Mouse (Mus musculus) spleen, postnatal 4 days (tissue): ENCODE results near the gene Sec22c.

Experiments used
- DNase-seq, 2 experiments: peaks; one replicate each; pipeline ENCODE4 v3.0.0; 2022; ENCODE audit warnings: low spot score in 2 of 2

Sec22c gene

DNA sequence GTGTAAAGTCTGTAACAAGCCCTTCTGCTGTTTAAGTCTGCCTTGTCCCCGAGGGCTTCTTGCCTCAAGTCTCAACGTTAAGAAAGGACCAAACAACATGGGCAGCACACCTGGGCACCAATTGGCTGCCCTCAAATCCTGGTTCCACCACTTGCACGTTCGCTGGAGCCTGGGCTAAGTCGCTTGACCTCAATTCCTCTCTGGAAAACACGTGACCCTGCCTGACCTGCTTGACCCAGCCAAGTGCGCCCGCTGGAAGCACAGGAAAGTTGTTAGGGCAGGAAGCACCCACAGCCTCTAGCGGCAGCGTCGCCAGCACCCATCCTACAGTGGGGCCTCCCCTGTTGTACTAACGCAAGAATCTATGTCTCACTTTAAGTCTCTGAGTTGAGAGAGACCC is 10.6 kb downstream of the Sec22c start:
- no peak for DNase-seq

DNA sequence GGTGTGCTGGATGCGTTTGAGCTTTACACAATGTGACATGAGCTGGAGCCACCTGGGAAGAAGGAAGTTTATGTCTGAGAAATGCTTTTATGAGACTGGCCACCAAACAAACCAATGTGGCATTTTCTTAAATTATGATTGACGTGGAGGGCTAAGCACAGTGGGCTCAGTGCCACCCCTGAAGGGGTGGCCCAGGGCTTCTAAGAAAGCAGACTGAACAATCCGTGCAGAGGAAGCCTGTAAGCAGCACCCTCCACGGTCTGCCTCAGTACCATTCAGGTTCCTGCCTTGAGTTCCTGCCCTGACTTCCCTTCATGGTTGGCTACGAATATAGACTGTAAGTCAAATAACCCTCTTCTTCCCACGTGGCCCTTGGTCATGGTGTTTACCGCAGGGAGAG is 14.6 kb downstream of the Sec22c start:
- no peak for DNase-seq

DNA sequence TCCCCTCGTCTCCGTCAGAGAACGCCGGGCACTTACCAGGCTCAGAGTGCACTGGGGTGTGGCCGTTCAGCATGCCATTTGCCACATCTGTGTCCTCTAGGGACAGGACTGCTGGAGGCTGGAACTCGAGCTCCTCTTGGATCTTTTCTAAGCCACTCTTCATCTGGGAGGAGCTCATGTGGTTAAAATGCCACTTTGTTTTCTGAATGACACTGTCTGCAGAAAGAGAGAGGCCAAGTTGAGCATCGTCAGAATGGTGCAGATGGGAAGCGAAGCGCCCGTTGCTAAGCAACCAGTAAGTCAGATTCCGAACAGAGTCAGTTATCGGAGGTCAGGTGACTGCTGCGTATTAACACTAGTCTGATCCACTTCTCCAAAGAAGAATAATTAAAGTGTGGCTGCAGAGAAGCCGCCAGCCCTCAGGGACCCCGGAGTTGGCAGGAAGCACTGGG is 15.1 kb downstream of the Sec22c start:
- DNase-seq = no peak

DNA sequence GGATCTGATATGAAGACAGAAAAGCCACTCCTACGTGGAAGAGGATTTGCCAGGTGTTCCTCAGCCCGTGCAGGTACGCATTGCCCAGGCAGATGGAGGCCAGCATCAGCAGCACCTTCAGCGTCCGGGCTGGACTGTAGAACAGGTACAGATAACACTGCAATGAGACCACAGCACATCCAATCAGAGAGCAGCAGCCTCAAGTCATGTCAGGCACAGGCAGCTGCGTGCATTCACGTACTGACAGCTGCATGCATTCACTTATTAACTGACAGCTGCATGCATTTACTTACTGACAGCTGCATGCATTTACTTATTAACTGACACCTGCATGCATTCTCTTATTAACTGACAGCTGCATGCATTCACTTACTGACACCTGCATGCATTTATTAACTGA is 20.6 kb downstream of the Sec22c start:
- no peak for DNase-seq

DNA sequence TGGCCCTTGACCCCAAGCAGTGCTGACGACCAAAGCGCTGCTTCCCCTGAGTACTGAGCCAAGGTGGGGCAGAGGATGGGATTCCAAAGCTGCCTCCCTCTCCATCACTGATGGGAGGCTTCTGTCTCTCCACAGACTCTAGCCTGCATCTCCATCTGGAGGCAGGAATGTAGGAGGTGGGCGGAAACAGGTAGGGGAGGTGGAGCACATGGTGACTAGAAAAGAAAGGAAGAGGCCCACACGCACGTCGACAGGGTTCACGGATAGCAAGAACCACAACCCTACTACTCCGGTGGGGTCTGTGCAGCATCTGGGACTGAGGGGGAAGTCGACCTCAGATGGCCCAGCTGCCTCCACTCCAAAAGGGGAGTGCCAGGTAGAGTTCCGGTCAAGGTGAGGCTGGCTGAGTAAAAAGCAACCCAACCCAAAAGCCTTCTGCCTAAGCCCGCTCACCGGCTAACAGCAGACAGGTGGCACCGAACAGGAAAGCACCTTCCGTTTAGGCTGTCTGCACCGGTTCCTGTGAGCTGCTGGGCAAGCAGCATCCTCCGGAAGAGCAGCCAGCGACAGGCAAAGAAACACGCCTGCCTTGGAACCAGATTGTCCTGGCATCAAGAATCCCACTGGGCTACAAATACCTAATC is 23.1 kb downstream of the Sec22c start:
- no peak for DNase-seq

DNA sequence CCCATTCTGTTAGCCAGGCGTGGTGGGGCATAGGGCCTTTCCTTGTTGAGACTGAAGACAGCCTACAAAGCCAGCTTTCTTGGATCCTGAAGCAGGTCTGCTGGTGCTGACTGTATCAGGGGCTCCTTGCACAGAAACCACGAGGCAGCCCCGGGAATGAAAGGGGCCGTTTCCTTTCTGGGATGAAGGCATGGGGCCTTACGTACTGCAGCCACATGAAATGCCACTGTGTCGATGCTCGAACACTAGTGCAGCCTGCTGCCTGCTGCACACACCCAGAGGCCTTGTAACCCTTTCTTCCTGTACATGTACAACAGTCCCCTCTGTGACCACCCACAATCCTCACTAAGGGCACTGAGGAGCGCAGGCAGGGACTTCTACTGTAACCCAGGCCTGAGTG is 24.1 kb downstream of the Sec22c start:
- no peak for DNase-seq

DNA sequence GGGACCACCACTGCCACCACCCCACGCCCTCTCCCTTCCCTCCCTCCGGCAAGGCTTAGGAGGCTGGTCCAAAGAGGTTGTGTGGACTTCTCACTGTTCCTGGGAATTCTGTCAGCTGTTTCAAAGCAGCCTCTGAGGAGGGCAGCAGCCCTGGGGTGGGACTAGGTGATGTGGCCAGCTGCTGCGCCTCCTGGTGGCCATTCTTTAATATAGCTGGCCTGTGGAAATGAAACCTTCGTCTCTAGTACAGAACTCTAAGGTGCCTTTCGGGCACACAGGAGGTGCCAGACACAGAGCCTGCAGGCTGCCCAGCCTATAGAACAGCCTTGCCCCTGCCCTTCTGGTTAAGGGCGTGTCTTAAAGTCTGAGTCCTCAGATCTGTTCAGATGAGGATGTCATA is 25.7 kb downstream of the Sec22c start:
- peak; percentile 35 to 75 for DNase-seq

DNA sequence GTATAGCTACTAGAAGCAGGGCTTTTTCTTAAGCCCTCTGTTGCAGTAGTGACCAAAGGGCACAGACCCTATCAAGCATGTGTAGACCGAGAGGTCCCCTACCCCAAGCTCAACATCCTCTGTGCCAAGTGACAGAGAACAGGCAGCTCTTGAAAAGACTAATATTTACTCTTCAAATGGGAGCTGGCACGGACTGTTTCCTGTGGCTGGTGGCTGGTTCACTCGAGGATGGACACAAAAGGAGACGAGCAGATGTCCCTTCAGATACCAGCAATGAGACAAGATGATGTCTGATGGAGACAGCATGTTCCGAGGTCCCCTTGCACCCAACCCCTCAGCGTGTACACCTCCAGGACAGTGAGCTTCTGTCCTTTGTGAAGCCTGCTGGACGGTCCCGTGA is 27.8 kb downstream of the Sec22c start:
- no peak for DNase-seq

DNA sequence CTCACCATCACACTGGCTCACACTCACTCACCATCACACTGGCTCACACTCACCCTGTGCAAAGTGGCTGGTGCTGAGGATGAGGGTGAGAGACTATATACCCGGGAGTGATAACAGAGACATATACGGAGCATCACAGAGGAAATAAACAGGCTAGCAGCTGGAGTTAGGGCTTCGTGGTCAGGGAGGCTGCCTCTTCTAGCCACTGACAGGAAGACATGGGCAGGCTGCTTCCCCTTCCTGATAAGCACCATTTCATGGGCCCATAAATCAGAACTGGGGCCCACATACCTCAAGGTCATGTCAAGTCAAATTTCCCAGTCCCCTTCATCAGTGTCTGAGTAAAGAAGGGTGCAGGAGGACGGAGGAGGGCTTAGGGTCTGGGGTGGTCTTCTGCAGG is 28.2 kb downstream of the Sec22c start:
- DNase-seq = no peak

DNA sequence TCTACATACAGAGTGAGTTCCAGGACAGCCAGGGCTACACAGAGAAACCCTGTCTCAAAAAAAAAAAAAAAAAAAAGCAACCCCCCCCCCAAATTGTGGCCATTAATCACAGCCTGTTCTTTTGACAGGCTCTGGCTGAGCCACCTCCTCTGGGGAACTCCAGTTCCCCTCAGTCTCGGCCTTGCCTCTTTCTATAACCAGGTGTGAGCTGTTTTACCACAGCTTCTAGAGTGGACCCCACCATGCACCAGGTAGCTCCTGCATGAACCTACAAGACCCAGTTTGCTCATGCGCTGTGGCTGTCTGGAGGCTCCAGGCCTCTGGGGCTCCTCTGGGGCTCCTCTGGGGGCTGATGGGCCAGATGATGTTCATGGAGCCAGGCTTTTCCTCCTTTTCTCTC is 29.7 kb downstream of the Sec22c start:
- no peak for DNase-seq

DNA sequence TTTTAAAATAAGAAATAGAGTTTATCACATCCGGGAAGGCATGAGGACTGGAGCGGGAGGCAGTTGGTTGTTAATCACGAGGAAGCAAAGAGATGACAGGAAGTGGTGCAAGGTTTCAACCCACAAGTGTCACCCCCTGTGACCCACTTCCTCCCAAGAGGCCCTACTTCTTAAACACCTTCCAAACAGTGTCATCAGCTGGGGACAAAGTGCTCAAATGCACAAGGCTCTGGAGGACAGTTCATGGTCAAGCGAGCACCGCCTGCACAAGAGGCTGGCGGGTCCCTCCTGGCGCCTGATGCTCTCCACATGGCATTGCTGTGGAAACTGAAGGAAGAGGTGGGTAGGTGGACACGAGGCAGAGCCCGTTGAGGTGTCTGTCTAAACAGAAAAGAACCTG is 30.3 kb downstream of the Sec22c start:
- DNase-seq = peak; percentile 41 to 73

DNA sequence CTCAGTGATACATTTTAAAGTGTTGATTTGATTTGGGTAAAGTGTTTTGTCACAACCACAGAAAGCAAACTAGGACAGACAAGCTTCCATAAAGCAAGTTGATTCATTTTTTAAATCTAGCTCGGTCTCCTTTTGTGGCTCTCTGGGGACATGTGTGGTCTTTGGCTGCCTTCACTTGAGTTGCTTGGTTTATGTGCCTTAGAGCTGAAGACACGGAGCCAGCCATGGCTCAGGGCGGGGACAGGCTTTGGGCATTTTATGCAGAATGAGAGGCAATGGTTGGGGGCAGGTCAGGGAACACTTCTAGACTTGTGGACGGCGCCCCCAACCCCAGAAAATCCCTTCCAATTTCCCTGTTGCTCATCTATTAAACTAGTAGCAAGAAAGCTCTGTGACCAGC is 31.6 kb downstream of the Sec22c start:
- no peak for DNase-seq

DNA sequence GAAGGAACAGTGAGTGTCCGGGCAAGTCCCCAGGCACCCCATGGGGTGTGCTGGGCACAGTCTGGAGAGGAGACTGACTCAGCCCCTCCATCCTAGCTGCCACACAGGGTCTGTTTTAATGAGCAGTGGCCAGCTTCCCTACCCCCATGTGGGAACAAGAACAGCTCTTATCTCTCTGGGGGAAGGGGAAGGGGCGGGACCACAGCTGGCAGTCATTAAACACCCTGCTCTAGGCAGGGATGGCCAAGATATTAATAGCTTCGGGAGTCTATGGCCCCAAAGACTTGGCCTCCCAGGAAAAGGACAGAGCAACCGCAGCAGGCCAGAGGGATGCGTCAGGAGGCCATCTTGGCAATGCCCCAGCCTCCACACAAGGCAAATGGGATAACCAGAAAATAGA is 33.0 kb downstream of the Sec22c start:
- no peak for DNase-seq

DNA sequence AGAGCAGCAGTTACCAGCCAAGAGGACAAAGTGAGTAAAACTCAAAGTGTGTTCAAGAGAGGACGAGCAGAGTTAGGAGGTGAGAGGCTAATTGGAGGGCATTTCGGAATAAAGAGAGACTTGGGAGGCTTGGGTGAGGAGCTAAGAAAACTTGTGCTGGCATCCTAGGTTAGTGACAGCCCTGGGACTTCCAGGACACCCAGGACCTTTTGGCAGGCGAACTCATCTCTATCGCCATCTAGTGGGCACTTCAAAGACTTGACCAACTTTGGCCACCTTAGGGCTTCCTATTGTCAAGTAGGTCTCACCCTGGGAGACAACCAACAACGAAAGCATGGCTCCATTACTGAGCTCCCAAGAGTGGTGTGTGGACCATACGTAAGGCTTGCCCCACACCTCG is 34.0 kb downstream of the Sec22c start:
- peak in 1 of 2 experiments; percentile 67 for DNase-seq

DNA sequence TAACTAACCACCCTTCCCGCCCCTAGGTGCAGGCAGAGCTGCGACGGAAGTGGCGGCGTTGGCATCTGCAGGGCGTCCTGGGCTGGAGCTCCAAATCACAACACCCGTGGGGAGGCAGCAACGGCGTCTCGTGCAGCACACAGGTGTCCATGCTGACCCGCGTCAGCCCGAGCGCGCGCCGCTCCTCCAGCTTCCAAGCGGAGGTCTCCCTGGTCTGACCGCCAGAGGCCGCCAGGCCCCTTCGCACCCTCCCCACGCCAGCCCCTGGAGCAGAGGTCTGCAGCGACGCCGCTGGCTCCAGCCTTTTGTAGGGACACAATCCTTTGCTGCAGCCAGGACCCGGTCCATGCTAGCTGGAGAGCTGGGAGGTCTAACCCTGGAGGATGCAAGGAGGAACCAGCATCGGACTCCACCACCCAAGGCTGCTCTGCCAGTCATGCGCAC is 35.9 kb downstream of the Sec22c start:
- DNase-seq = peak; percentile 45 to 80

DNA sequence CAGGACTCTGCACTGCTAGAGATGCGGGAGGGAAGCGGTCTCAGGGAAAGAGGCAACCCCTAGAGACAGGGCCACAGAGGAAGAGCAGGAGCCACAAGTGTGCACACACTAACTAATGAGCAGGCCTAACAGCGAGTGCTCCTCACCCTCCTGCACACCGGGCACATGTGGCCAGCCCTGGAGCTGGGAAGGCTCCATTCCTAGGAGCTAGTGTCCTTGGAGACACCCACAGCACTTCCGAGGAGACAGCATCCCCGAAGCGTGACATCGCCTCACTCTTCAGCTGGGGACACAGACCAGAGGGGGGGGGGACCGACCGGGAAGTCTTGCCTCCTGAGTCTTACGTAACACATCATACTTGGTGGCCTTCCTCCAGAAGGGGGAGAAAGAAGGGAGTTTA is 37.5 kb downstream of the Sec22c start:
- no peak for DNase-seq

DNA sequence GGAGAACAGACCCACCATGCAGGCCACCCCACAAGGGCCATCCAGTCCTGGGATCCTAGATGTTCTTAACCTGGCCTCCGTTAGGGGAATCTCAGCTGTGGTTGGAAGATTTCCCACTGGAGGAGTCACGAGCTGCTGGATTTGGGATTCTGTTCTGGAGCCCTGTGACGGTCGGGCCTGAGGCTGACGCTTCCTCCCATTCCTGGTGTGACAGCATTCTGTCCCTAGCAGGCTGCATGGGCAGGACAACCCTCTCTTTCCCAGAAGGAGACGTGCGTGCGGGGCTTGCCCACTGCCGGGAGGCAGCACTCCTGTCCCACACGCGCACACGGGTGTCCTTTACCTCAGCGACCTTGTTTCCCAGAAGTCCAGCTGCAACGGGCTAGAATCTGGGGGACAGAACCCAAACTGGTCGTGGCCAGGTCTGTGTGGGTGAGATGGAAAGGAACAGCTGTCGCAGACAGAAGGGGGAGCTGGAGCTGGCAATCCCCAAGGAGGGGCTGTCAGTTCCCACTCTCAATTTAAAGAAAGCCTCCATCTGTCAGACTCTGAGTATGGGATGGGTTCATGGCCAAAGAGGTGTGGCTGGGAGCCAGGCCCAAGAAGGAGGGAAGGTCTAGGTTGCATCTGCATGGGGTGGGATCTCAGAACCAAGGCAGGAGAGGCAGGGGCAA is 38.2 kb downstream of the Sec22c start:
- peak in 1 of 2 experiments; percentile 59 for DNase-seq

DNA sequence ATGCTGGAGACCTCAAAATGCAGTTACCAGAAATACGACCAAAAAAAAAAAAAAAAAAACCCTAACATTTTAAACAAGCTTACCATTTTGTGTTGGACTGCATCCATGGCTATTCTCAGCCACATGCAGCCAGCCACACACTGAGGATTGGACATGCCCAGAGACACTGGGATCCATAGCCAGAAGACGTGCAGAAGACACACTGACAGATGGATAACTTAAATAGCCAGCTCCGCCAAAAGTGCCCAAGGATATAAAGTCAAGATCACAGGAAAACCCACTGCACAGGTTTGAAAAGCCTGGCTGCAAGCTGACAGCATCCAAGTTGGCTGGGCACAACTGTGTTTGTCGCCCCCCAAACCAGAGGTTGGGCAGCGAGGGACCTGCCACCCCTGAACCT is 41.2 kb downstream of the Sec22c start:
- no peak for DNase-seq

DNA sequence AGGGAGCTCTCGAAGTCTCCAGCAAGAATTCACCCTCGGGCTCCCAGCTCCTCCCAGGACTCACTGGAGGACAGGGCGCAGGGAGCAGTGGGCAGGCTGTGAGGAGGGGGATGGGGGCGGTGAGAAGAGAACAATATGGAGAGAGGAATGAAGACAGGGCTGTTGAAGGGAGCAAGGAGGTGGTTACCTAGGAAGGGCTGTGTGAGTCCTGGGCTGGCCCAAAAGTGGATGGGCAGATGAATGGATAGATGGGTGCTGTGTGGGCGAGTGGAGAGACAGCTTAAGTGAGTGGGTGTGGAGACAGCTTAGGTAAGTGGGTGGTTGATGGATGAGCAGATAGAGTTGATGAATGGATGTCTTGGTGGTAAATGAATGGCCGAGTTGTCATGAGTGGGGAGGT is 41.8 kb downstream of the Sec22c start:
- DNase-seq = no peak

DNA sequence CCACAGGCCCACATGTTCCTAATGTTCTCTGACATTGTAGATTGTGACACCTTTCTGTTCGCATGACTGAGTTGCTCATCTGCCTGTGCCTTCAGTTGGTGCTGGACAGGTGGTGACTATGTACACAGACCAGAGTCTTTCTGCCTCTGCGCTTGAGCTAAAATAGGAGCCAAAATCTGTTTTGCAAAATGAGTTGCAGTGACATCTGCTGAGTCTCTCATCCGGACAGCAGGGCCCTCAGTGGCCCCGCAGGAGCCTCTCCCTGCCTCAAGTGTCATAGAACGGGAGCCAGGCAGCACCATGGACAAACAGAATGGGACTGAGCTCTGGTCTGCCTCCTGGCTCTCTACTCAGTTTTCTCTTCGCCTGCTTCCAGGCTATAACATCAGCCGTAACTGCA is 45.5 kb downstream of the Sec22c start:
- no peak for DNase-seq

DNA sequence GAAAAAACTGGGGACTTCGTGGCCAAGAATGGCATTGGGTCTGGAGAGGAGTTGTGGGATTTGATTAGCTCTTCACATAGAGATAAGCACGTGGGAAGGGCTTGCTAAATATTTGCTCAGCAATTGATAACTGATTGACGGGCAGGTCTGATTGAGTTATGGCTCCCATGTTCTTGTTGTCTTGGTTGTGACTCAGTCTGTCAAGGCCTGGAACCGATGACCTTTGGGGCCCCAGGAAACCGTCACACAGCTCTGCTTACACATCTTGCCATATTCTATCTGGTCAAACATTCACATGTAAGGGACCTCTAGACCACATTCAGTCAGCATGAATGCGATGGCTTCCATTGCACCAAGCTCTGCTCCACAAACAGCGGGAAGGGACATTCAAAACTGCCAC is 47.0 kb downstream of the Sec22c start:
- no peak for DNase-seq

DNA sequence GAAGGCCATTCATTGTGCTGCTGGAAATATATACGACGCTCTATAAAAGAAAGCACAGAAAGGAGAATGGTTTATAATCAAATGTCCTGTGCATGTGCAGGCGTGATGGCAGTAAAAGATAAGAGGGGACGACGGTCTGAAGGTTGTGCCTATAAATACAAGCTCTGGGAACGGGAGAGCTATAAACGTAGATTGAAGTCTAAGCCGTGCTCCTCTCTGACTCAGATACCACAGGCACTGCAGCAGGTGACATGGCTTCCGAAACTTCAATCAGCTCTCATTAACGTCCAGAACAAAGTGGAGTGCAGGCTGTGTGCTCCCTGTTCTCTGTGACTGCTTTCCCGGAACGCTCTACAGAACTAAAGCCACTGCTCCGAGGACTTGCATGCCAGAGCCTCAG is 48.1 kb downstream of the Sec22c start:
- no peak for DNase-seq

DNA sequence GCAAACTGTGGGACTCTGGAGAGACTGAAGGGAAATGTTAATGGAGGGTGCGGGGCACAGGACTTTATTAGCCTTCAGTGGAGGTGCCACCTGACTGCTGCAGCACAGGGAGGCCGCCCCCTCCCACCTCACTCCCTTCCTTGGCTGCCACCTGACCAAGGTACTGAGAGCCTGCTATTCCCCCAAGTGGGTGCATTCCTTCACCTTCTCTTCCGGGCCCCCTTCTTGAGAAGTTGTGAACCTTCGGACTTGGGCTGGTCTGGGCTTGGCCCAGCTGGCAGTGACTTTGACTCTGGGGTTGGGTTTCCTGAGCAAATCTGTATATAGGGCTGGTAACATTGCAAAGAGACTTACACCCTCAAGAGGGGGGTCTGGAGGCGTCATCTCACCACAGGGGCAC is 49.0 kb downstream of the Sec22c start:
- no peak for DNase-seq

DNA sequence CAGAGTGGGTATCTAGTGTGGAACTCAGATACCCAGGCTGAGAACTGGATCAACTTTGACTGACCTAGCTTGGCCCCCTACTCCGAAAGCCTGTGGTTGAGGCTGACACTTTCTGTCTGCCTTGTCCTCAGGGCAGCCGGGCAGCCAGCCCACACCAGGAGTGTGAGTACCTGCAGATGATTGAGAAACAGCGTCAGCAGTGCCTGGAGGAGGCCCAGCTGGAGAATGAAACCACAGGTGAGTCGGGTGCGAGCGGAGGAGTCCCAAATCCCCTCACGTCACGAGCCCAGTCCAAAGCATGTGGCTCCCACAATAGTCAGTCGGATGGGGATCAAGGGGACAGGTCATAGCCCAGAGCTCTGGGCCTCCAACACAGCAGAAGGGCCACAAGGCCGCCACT is 51.6 kb downstream of the Sec22c start:
- no peak for DNase-seq
